Mouse (Mus musculus) hindbrain, embryonic 15.5 days (tissue): ENCODE results near the gene Mapkbp1. TPM values are rescaled to one million over a fixed set of nuclear protein-coding genes. Genes with fewer than 3 reads are reported as not detected.

ENCODE experiments used
- ATAC-seq: fragments of 200-750 bp; cut with Nextera tagmentation; 2 replicates; pipeline ENCODE4 v1.8.0; 2017; ENCODE audit warnings: low read depth, moderate number of reproducible peaks, moderate TSS enrichment; ENCODE audit not compliant: low FRiP score
- H3K27ac ChIP-seq: fragments of 300-500 bp; sonication (generic); replicated peaks from 2 replicates; pipeline ENCODE4 v1.5.1; 2015; ENCODE audit warnings: mild to moderate bottlenecking, inconsistent platforms
- H3K27me3 ChIP-seq: fragments of 300-500 bp; sonication (generic); 2 replicates; pipeline ENCODE4 v1.6.1; 2015; ENCODE audit warnings: control low read depth, inconsistent platforms
- H3K36me3 ChIP-seq: fragments of 300-500 bp; sonication (generic); 2 replicates; pipeline ENCODE4 v1.6.1; 2015; ENCODE audit warnings: control low read depth, inconsistent platforms
- H3K4me1 ChIP-seq: fragments of 300-500 bp; sonication (generic); replicated peaks from 2 replicates; pipeline ENCODE4 v1.6.1; 2015; ENCODE audit warnings: control low read depth, inconsistent platforms
- H3K4me2 ChIP-seq: fragments of 300-500 bp; sonication (generic); 2 replicates; pipeline ENCODE4 v1.6.1; 2015; ENCODE audit warnings: moderate library complexity, mild to moderate bottlenecking, inconsistent platforms
- H3K4me3 ChIP-seq: fragments of 300-500 bp; sonication (generic); 2 replicates; pipeline ENCODE4 v1.5.1; 2015; ENCODE audit warnings: mild to moderate bottlenecking, inconsistent platforms
- H3K9ac ChIP-seq: fragments of 300-500 bp; sonication (generic); 2 replicates; pipeline ENCODE4 v1.6.1; 2015; ENCODE audit warnings: inconsistent platforms
- H3K9me3 ChIP-seq: fragments of 300-500 bp; sonication (generic); 2 replicates; pipeline ENCODE4 v1.6.1; 2016; ENCODE audit warnings: control low read depth, inconsistent platforms
- WGBS: fragments of 180-500 bp; shearing (Covaris S2); methylation state at CpG from one replicate; pipeline ENCODE4 v1.1.7; 2015; 5-methylcytosine and 5-hydroxymethylcytosine counted together
- polyA plus RNA-seq: library from polyadenylated mRNA; unstranded; fragments of >200 nt; fragmentation: Nextera tagmentation; extraction: Ambion mirVana; gene quantifications from 2 replicates; pipeline ENCODE4 v1.2.1, GENCODE M21; 2015

Mapkbp1 gene
- polyA plus RNA-seq, 1 experiment from 2014 or later = 9.8 TPM

DNA sequence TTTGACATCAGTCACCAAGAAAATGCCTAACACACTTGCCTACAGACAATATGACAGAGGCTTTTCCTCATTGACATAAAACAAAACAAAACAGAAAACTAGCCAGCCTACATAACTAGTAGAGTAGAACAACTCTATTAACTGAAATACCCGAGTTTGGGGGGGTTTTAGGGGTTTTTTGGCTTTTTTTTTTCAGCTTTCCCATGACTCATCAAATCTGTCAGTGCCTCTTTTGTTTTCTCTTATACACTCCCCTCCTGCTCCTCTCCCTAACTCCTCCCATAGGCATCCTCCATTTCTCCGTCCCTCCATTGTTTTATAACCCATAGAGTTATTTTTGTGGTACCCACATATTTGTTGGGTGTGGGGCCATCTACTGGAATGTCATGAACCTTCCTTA lies 21.0 kb downstream of the Mapkbp1 start:
- WGBS = 49% methylated on average over 2 of the region's 2 CpGs

DNA sequence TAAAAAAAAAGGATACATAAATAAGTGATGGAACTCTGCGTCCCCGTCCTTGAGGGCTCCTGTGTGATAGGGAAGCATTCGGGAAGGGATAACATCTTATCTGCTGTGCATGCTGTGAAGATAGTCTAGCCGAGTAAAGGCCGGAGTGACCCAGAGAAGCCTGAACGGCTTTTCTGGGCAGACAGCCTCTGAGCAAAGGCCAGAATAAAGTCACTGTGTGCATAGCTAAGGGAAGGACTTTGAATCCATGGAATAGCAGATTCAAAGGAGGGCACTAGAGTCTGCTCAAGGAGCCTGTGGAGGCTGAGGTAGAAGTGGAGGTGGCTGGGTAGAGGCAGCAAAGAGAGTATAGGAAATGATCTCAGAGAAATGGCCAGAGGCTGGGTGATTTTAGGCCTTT lies 22.3 kb downstream of the Mapkbp1 start:
- H3K4me3 ChIP-seq = no peak overlapping the region
- 92% methylated on average over 6 of the region's 6 CpGs for WGBS
- peaks cover 11% of the 10 kb centered on the region; the same call in 1 of the 2 replicates for H3K36me3 ChIP-seq
- ATAC-seq = no peak
- H3K27me3 ChIP-seq = no peaks in the 10 kb centered on the region
- peaks cover 6% of the 10 kb centered on the region; the same call in 1 of the 2 replicates for H3K4me1 ChIP-seq
- no peak overlapping the region for H3K9ac ChIP-seq
- peak overlapping the region; percentile 68; the same call in 1 of the 2 replicates for H3K27ac ChIP-seq
- H3K9me3 ChIP-seq = no peaks in the 10 kb centered on the region
- H3K4me2 ChIP-seq = no peak overlapping the region

More for the DNA sequence above, 21.0 kb downstream of the Mapkbp1 start:
- Histone ChIP-seq H3K4me1 (peaks cover 6% of the 10 kb centered on the region; the same call in 1 of the 2 replicates), H3K4me2 (no peak overlapping the region), H3K27me3 (no peaks in the 10 kb centered on the region), H3K4me3 (no peak overlapping the region), H3K9me3 (no peaks in the 10 kb centered on the region), H3K27ac (no peak overlapping the region), H3K36me3 (peaks cover under 1% of the 10 kb centered on the region; the same call in 1 of the 2 replicates), H3K9ac (no peak overlapping the region)
- ATAC-seq = no peak

- no peak for ATAC-seq
- H3K4me1 ChIP-seq = peaks cover 6% of the 10 kb centered on the region; the same call in 1 of the 2 replicates
- 72% methylated on average over 9 of the region's 9 CpGs for WGBS
- H3K27ac ChIP-seq = peak overlapping the region; percentile 68
- no peak overlapping the region for H3K9ac ChIP-seq
- no peaks in the 10 kb centered on the region for H3K9me3 ChIP-seq
- H3K27me3 ChIP-seq = no peaks in the 10 kb centered on the region
- H3K4me3 ChIP-seq = no peak overlapping the region
- no peak overlapping the region for H3K4me2 ChIP-seq
- H3K36me3 ChIP-seq = peaks cover 11% of the 10 kb centered on the region; the same call in 1 of the 2 replicates
Observed at GRCm38 (mm10) chr2:119995391-119996281, 23.1 kb downstream of the Mapkbp1 start.

GRCm38 (mm10) chr2:119997354-119997753 lies 24.9 kb downstream of the Mapkbp1 start:
- WGBS = 84% methylated on average over 4 of the region's 4 CpGs
- H3K36me3 ChIP-seq = peaks cover 14% of the 10 kb centered on the region; the same call in 1 of the 2 replicates
- no peak overlapping the region for H3K27ac ChIP-seq
- H3K9ac ChIP-seq = no peak overlapping the region
- H3K27me3 ChIP-seq = no peaks in the 10 kb centered on the region
- no peak overlapping the region for H3K4me2 ChIP-seq
- ATAC-seq = no peak
- no peak overlapping the region for H3K4me3 ChIP-seq
- H3K9me3 ChIP-seq = no peaks in the 10 kb centered on the region
- H3K4me1 ChIP-seq = peaks cover 6% of the 10 kb centered on the region; the same call in 1 of the 2 replicates

DNA sequence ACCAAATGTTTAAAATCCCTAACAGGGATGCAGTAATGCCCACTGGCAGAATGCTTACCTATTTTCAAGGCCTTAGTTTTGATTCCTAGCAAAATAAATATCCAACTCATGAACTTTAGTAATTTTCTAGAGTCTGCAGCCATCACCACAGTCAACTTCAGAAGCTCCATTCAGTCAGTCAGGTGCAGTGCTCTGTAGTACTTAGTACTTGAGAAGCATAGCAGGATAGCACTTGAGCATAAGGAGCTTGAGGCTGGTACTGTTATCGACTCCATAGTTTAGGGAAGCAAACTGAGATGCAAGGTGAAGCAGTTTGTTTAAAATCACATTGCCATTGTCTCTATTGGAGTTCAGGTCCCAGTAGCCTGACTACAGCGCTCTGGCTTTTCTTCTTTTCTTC lies 27.2 kb downstream of the Mapkbp1 start:
- no peak overlapping the region for H3K4me2 ChIP-seq
- no peak overlapping the region for H3K27ac ChIP-seq
- H3K9me3 ChIP-seq = no peaks in the 10 kb centered on the region
- 96% methylated on average over 2 of the region's 2 CpGs for WGBS
- no peak for ATAC-seq
- no peaks in the 10 kb centered on the region for H3K27me3 ChIP-seq
- H3K9ac ChIP-seq = no peak overlapping the region
- peaks cover 6% of the 10 kb centered on the region; the same call in 1 of the 2 replicates for H3K4me1 ChIP-seq
- H3K36me3 ChIP-seq = peaks cover 14% of the 10 kb centered on the region; the same call in 1 of the 2 replicates
- H3K4me3 ChIP-seq = no peak overlapping the region

DNA sequence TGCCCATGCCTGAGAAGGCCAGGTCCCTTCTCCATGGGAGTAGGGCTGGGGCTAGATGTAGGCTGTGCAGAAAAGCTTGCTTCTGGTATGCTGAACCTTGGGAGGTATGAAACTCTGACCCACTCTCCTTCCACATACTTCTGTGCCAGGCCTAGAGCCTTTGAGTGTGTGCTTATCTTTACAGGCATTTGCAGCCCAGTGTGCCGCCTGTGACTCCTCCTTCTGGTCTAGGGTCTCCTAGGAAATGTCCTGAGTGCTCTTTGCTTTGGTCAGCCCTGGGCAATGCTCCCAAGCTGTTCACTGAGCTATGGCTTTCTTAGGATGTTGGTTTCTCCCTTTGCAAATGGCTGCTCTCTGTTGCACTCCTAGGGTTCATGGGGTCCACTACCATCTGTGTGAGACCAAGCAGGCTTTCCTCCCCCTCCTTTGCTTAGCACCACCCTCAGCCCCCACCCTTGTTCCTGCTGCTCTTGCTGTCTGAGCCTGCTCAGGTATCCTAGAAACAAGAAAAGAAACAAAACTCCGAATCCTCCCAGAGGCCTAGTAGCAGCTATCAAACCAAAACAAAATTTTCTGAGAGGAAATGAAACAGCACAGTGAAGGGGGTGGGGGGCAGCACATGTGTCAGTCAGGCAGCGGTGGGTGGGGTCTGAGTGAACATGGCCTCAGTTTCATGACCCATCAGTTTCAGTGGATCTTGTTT lies 28.5 kb downstream of the Mapkbp1 start:
- no peaks in the 10 kb centered on the region for H3K27me3 ChIP-seq
- H3K4me3 ChIP-seq = no peak overlapping the region
- no peak overlapping the region for H3K9ac ChIP-seq
- H3K36me3 ChIP-seq = peaks cover 14% of the 10 kb centered on the region; the same call in 1 of the 2 replicates
- 89% methylated on average over 3 of the region's 3 CpGs for WGBS
- no peak overlapping the region for H3K4me2 ChIP-seq
- no peaks in the 10 kb centered on the region for H3K9me3 ChIP-seq
- H3K4me1 ChIP-seq = no peaks in the 10 kb centered on the region
- peak overlapping the region; percentile 38; the same call in 1 of the 2 replicates for H3K27ac ChIP-seq
- ATAC-seq = no peak

DNA sequence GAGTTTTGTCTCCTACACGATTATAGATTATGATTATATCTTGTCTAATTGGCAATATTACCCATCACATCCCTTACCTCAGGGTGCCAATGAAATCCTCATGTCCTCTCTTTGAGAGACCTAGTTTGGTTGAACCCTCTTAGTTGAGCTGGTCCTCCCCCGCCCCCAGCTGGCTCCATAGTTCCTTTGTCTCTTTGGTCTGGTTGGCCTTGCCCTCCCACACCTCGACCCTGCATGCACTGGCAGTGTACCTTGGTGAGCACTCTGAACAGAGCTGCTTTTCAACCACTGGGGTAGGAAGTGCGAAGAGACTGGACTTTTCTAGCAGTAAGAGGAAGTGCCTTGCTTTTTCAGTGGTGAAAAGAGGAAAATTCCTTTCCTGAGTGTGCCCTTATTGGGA lies 29.5 kb downstream of the Mapkbp1 start:
- 71% methylated on average over 4 of the region's 4 CpGs for WGBS
- H3K9me3 ChIP-seq = no peaks in the 10 kb centered on the region
- no peak for ATAC-seq
- no peak overlapping the region for H3K4me2 ChIP-seq
- peaks cover 14% of the 10 kb centered on the region; the same call in 1 of the 2 replicates for H3K36me3 ChIP-seq
- H3K27ac ChIP-seq = no peak overlapping the region
- no peaks in the 10 kb centered on the region for H3K4me1 ChIP-seq
- H3K9ac ChIP-seq = no peak overlapping the region
- H3K27me3 ChIP-seq = no peaks in the 10 kb centered on the region
- no peak overlapping the region for H3K4me3 ChIP-seq

- H3K4me2 ChIP-seq = no peak overlapping the region
- H3K4me1 ChIP-seq = no peaks in the 10 kb centered on the region
- no peak for ATAC-seq
- WGBS = 77% methylated on average over 2 of the region's 2 CpGs
- H3K27ac ChIP-seq = no peak overlapping the region
- no peak overlapping the region for H3K9ac ChIP-seq
- peaks cover 9% of the 10 kb centered on the region; the same call in 1 of the 2 replicates for H3K36me3 ChIP-seq
- no peaks in the 10 kb centered on the region for H3K27me3 ChIP-seq
- H3K9me3 ChIP-seq = no peaks in the 10 kb centered on the region
- no peak overlapping the region for H3K4me3 ChIP-seq
Observed at GRCm38 (mm10) chr2:120003970-120004369, 31.5 kb downstream of the Mapkbp1 start.

DNA sequence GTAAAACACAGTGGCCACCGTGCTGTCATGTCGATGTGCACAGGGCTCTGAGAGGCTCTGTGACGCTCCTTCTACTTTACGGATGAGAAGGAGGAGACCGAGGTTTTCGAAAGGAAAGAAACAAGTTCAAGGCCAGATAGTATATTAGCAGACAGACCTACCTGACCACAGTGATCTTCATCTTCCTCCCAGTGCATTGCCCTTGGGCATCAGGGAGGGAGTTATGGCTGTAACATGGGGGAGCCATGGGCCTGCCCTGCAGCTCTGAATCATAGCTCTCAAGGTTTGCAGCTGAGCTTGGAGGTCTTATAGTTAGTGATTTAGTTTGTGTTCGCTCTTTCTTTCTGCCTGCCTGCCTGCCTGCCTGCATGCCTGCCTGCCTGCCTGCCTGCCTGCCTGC lies 34.2 kb downstream of the Mapkbp1 start:
- Histone ChIP-seq H3K36me3 (no peaks in the 10 kb centered on the region), H3K9me3 (no peaks in the 10 kb centered on the region), H3K4me2 (no peak overlapping the region), H3K27me3 (no peaks in the 10 kb centered on the region), H3K9ac (no peak overlapping the region), H3K27ac (no peak overlapping the region), H3K4me3 (no peak overlapping the region), H3K4me1 (no peaks in the 10 kb centered on the region)
- WGBS = 96% methylated on average over 7 of the region's 7 CpGs
- no peak for ATAC-seq

DNA sequence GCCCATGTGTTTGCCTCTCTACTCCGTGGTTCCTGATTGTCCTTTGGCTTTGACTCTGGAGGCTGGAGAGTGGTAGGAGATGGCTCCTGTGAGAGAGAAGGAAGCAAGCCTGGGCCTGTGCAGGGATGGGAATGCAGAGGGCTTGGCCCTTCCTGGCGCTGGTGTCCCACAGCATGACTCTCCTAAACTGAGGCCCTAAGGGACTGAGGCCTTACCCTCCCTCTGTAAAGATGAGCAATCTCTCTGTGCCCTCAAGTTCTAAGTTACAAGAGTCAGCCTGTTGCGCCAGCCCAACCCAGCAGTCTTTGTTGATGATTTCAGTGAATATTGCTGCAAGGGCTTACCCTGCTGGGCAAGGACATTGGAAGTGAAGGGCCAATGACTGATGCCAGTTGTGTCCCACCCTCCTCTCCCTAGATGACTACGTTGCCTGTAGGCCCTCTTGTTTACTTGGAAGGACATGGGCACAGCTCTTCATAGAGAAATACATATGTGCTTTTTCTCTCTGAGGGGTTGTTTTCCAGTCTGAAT lies 35.2 kb downstream of the Mapkbp1 start:
- H3K27ac ChIP-seq = no peak overlapping the region
- H3K27me3 ChIP-seq = no peaks in the 10 kb centered on the region
- no peak overlapping the region for H3K4me3 ChIP-seq
- no peak for ATAC-seq
- H3K9me3 ChIP-seq = no peaks in the 10 kb centered on the region
- peaks cover 4% of the 10 kb centered on the region; the same call in 1 of the 2 replicates for H3K36me3 ChIP-seq
- H3K4me1 ChIP-seq = no peaks in the 10 kb centered on the region
- H3K9ac ChIP-seq = no peak overlapping the region
- H3K4me2 ChIP-seq = no peak overlapping the region
- 80% methylated on average over 4 of the region's 4 CpGs for WGBS

GRCm38 (mm10) chr2:120008672-120009071 lies 36.2 kb downstream of the Mapkbp1 start:
- H3K27ac ChIP-seq = no peak overlapping the region
- H3K36me3 ChIP-seq = peaks cover 6% of the 10 kb centered on the region; the same call in 1 of the 2 replicates
- no peak overlapping the region for H3K9ac ChIP-seq
- 70% methylated on average over 4 of the region's 4 CpGs for WGBS
- H3K4me3 ChIP-seq = no peak overlapping the region
- H3K27me3 ChIP-seq = no peaks in the 10 kb centered on the region
- H3K4me2 ChIP-seq = no peak overlapping the region
- no peaks in the 10 kb centered on the region for H3K4me1 ChIP-seq
- H3K9me3 ChIP-seq = no peaks in the 10 kb centered on the region
- no peak for ATAC-seq
